Mouse (Mus musculus) bone marrow macrophage, adult 2 months (primary cell): ENCODE measurements around the gene Gp5.

Source experiments
- CTCF ChIP-seq: IDR thresholded peaks from 2 replicates; pipeline ENCODE4 v1.5.1; 2012; ENCODE audit warnings: low read depth, mild to moderate bottlenecking, low read length, moderate library complexity
- POLR2A ChIP-seq: IDR thresholded peaks from 2 replicates; pipeline ENCODE4 v1.6.1; 2012; ENCODE audit warnings: mild to moderate bottlenecking, low read depth, low read length, borderline replicate concordance

GRCm38 (mm10) chr16:30260012-30260635 is 50.5 kb downstream of the Gp5 start:
- TF ChIP-seq CTCF (no peak), POLR2A (no peak)
